Mouse (Mus musculus): ENCODE data around the gene Pdlim4. TPM values are rescaled to one million over a fixed set of nuclear protein-coding genes. Genes with fewer than 3 reads are reported as not detected.

Gene Pdlim4
- total RNA-seq, 2 experiments from 2014 or later, result 12.2 to 13.1 TPM

DNA sequence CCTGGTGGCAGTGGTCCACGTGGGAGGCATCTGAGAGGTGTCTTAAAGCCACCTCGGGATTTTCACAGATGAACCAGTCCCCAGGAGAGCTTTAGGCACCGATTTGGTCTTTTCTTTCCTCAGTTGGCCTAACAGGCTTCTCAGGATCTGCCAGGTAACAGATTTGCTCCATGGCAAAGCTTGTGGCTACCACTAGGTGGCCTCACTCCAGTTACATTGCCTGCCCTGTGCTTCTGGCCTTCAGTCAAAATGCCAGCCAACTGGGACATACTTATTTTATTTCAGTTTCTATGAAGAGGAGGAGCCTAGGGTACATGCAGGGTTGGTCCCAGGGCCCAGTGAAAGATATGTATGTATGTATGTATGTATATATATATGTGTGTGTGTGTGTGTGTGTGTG lies 24.2 kb upstream of the Pdlim4 start:
- intact Hi-C loops (cut with DNase I), result no loop called here
- DNase-seq (ENCODE audit: low spot score in 2 of 2), result no peak

DNA sequence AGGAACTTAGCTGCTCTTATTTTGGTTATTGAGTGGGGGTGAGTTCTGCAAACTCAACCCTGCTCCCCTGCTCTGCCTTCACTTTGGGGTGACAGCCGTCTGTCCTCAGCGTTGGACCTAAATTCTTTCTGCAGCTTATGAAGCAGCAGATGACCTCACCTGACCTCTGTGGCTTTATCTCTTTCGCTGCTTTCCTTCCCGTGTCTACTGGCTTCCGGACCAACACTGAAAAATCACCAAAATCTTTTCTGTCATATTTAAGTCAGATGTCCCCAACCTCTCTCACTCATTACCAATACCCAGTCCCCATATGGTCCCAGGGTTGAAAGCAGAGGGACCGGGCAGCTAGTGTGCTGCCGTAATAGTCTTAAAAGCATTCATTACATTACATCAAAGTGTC lies 23.4 kb upstream of the Pdlim4 start:
- intact Hi-C loops (cut with DNase I), result no loop called here
- DNase-seq (ENCODE audit: low spot score in 2 of 2), result no peak

DNA sequence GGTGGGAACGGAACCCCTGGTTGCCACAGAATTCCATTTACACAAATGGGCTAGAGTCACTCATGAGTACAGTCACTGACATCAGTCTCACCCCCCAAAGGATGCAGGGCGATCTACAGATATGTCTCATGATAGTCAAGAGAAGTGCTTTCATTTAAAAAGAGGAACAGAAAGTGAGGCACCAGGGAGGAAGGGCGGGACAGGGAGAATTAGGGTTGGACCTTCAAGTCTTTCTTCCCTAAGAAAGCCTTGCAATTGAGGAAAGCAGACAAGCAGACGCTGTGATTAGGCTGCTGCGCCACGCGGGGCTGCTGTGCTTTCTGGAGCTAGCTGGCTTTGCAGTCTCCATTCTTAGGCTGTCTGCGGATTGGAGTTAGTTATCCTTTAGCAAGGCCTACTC lies 22.9 kb upstream of the Pdlim4 start:
- no peak for DNase-seq (ENCODE audit: low spot score in 2 of 2)
- intact Hi-C loops (cut with DNase I), result no loop called here

DNA sequence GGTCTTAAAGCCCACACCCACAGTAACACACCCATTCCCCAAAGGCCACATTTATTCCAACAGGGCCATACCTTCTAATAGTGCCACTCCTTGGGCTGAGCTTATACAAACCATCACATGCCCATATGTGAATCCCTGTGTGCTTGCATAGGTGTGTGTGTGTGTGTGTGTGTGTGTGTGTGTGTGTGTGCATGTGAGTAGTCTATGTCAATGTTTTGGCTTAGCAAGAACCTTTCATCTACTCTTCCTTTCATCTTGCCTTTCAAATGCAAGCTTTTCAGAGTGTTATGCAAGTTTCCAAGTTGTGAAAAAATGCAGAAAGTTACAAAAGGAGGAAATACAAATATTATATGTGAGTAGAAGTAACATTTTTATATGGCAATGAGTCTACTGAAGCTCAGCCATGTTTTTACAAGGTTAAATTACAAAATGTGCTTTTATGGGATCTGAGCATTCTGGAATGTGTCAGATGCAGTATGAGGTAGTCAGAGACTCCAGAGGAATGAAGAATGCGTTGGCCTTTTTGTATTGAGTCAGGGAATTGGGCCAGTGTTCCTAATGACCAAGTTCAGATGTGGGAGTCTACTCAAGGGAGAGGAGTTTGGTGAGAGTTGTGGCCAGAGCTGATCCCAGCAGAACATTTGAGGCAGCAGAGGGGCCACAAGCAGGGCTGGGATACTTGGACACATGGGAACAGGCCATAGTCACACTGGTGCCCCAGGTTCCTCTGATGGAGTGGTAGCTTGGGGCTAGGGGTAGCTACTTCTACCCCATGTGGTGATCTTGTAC lies 21.5 kb upstream of the Pdlim4 start:
- no peak for DNase-seq (ENCODE audit: low spot score in 2 of 2)
- intact Hi-C loops (cut with DNase I), result no loop called here

DNA sequence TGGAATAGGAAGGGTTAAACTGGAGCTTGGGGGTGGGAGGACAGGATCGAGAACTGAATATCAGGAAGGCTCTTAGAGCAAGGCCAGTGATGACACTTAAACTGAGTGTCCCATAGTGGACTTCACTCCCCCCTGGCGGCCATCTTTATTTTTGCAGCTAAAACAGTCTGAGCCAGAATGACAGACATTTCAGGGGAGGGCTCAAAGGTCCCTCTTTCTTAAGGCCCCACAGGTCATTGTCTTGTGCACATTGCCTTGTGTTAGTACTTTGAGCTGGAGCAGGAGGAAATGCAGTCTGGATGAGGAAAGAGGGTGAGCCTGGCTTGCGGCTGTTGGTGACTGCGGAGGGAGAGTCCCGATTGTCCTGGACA lies 20.1 kb upstream of the Pdlim4 start:
- intact Hi-C loops (cut with DNase I), result loop anchor here (1.0 kb wide), 1 partner anchor 87 kb away; no protein-coding TSS in a partner anchor
- DNase-seq (ENCODE audit: low spot score in 2 of 2), result peak in 1 of 2 experiments; percentile 71

DNA sequence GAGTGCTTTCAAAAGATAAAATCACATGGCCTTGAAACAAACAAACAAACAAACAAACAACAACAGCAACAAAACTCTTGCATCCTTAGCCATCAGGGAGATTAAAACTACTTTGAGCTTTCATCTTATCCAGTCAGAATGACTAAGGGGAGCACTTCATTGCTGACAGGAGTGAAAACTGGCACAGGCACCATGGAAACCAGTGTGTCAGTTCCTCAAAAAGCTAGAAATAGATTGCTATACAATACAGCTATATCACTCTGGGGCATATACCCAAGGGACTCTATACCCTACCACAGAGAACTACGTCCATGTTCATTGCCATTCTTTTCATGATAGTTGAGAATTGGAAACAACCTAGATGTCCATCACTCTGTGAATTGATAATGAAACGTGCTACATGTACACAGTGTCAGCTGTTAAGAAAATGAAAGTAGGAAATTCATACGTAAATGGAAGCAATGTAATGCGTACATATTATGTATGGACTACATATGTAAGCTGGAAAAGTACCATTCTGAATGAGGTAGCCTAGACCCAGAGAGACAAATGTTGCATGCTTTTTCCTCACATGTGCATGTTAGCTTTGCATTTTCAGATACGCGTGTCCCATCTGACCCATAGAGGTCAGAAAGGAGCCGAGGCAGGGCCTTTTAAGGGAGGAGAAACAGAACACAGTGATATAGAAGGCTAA lies 19.6 kb upstream of the Pdlim4 start:
- intact Hi-C loops (cut with DNase I), result no loop called here
- no peak for DNase-seq (ENCODE audit: low spot score in 2 of 2)

DNA sequence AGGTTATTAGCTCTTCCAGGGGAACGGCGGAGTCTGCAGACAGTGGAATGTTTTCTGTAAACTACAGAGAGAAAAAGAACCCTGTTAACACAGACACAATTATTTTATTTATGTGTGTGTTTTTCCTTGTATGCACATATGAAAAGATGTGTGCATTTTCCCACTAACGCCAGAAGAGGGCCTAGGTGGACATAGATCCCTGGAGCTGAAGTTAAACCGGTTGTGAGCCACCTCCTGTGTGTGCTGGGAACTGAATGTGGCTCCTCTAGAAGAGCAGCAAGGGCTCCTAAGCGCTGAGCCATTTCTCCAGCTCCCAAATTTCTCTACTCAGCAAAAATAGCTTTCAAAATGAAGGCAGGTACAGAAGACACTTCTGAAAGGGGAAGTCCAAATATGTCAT lies 17.0 kb upstream of the Pdlim4 start:
- DNase-seq (ENCODE audit: low spot score in 2 of 2), result no peak
- intact Hi-C loops (cut with DNase I), result no loop called here

DNA sequence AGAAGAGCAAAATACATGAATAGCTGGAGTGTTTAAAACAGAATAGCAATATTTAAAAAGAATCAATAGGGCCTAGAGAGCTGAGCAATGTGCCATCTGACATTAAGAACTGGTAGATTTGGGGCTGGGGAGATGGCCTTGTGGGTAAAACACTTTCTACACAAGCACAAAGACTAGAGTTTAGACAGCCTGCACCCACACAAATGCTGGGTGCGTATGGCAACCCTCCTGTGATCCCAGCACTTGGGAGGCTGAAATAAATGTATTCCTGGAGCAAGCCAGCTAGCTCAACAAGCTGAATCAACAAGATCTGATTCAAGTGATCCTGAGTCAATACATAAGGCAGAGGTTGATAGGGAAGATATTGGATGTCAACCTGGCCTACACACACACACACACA lies 16.2 kb upstream of the Pdlim4 start:
- intact Hi-C loops (cut with DNase I), result no loop called here

DNA sequence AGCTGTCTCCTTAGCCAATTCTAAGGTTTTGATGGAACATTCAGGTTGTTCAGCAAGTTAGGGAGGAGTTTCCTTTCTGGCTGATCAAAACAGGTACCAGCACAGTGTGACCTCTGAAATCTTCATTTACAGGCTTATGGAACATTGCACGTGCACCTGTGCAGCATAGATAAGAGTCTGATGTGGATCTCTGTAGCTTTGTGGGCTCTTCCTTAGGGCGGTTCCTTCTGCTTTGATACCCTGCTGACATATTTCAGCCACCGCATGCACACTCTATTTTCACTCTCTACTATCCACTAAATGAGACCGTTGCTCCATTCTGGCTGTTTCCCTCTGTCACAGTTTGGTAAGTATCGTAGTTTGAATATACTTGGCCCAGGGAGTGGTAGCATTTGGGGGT lies 13.9 kb upstream of the Pdlim4 start:
- intact Hi-C loops (cut with DNase I), result no loop called here
- DNase-seq (ENCODE audit: low spot score in 2 of 2), result no peak

More for the DNA sequence above, 16.2 kb upstream of the Pdlim4 start:
- DNase-seq (ENCODE audit: low spot score in 2 of 2), result no peak

DNA sequence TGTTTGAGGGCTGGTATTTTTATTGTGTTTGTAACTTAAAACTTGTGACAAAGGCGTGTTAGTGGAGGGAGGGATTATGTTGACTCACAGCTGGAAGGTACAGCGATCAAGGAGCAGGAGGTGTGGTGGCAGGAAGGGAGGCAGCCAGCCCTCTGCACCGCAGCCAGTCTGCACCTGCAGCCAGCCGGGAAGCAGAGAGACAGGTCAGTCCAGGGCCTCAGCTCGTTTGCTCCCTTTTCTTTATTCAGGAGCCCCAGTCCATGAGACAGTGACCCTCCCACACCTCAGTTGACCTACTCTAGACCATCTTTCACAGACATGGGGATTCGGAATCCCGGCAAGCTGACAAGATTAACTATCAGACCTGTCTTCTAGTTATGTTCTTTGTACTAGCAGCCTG lies 11.6 kb upstream of the Pdlim4 start:
- DNase-seq (ENCODE audit: low spot score in 2 of 2), result no peak
- intact Hi-C loops (cut with DNase I), result no loop called here

DNA sequence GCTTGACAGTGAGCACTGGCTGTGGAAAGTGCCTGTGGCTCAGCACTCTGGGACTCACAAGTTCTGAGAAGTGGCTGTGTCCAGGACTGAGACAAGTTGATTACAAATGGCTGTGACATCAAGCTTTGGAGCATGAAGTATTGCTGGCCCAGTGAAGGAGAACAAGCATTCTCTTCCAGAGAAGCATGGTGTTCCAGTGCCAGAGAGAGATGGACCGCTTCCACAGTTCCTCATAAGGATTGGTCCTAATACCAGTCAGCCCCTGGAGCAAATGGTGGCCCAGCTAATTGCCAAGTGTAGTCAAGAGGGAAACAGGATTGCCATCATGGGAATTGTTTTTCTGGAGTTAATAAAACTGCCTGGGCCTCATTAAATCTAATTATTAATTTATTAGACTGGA lies 7.3 kb upstream of the Pdlim4 start:
- intact Hi-C loops (cut with DNase I), result no loop called here

DNA sequence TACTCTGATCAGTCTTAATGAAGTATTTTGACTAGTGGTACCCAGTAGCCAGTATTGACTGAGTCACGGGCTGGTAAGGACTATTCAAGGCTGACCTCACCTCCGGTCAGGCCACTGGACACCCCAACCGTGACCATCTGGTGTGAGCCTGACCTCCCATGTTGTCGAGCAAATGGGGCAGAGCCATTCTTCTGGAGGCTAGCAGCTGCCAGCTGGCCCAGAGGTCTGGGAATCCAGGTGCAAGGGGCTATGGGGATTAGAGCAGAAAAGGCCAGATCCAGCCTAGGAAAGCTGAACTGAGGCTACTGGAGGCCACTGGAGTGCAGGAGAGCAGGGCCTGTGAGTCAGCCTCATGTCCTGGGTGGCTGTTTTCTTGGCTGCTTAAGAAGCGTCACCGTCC lies 6.5 kb upstream of the Pdlim4 start:
- intact Hi-C loops (cut with DNase I), result no loop called here
- DNase-seq (ENCODE audit: low spot score in 2 of 2), result no peak

More for the DNA sequence above, 7.3 kb upstream of the Pdlim4 start:
- DNase-seq (ENCODE audit: low spot score in 2 of 2), result no peak

DNA sequence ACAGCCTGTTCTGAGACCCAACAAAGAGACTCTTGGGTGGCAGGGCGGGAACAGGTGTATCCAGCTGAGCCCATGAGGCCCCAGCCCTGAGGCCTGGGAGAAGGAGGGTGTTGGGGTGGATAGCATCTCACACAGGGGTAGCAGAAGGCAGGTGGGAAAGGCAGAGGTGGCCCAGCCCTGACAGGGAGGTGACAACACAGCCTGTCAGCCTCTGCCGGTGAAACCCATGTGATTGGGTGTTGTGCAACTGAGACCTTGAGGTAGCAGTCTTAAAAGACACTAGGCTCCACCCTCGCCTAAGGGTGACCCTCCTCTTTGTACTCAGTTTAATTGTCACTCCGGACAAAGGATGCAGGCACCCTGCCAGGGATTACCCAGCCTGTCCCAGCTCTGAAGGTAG lies 4.5 kb upstream of the Pdlim4 start:
- DNase-seq (ENCODE audit: low spot score in 2 of 2), result no peak
- intact Hi-C loops (cut with DNase I), result no loop called here

DNA sequence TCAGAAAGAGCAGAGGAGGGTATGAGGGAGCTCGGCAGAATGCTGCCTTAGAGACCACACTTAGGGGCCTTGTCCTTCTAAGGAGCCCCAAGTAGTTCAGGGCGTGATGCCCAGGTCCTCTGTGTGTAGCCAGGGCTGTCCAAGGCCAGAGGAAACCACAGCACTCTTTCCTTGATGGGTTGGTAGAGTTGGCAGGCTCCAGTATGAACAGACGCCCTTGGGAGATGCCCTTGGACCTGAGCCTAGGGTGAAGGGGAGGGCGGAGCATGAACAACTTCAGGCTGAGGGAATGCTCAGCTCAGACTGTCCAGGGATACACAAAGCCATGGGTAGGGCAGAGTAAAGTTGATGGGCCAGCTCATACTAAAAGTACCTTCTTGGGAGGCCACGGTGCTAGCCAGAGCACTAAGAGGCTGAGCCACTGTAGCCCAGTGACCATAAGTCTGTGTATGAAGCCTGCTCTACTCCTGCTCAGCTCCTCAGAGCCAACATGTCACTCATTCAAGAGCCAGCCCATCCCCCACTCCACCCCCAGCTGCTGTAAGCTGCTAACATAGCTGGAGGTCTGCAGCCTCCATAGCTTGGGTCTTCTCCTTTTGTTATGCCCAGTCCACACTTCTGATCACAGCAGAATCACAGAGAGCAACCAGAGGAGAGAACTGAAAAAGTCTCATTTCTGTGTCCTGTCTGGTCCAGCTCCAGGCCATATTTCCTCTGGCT lies 3.1 kb upstream of the Pdlim4 start:
- intact Hi-C loops (cut with DNase I), result no loop called here
- no peak for DNase-seq (ENCODE audit: low spot score in 2 of 2)

DNA sequence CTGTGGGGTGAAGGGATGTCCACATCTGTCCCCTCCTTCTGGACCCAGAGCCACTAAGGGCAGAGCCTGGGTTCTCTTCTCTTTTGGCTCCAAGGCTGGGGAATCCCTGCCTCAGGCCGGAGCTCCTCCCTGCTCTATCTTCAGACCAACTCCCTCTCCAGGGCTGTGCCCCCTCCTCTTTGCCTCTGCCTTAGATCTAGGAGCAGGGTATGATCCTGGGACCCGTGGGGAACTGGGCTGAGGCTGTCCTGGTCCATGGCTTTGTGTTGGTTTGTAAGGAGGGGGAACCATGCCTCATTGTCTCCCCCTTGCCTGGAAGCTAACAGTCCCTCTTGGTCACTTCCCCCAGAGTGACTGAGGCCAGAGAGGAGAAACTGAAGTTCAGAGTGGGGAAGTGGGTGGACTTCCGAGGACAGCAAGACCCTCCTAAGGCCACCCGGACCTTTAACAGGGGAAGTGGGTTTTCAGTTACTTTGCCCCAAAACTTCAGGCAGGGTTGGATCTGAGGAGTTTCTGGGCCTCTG lies 756 bp downstream of the Pdlim4 start:
- intact Hi-C loops (cut with DNase I), result no loop called here
- DNase-seq (ENCODE audit: low spot score in 2 of 2), result no peak

DNA sequence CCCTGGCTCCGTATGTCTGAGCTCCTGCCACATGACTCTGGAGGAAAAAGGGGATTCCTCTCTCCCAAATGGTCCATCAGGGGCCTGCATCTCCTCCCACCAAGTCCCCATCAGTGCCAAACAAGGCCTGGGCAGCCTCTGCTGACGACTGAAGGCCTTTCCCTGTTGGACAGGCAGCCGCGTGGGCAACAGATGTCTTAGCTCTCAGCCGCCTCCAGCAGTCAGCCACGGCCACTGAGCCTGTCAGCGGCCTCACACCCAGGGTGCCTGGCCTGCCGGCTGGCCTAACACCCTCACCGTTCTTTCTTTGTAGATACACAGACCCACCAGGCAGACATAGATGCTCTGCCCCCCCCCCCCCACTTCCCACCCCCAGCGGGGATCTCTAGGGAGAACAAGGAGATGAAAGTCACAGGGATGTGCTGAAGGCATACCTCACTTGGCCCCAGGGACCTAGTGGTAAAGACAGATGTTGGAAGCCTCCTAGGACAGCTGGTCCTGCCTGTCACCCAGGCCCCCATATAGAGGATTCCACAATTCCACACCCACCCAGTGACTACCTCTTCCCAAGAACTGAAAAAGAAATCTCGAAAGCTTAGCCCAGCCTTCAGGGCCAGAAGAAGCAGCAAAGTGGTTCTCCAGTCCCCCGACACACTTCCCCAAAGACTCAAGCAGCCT lies 1.4 kb downstream of the Pdlim4 start:
- no peak for DNase-seq (ENCODE audit: low spot score in 2 of 2)
- intact Hi-C loops (cut with DNase I), result no loop called here

DNA sequence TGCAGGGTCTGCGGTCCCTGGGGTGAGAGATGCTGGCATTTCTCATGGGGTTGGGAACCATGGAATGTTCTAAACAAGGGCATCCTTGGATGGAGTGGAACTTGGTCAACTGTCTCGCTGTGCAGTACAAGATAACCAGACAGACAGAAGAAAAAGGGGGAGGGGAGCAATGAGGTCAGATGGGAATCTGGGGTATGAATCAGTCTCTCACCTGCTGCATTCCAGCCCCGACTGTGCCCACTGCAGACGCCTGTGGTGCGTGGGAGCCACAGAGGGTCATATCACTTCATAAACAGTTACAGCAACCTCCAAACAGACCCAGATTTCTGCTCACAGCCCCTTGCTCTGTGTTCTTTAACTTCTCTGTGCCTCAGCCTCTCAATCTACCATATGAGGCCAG lies 2.4 kb downstream of the Pdlim4 start:
- DNase-seq (ENCODE audit: low spot score in 2 of 2), result no peak
- intact Hi-C loops (cut with DNase I), result no loop called here

DNA sequence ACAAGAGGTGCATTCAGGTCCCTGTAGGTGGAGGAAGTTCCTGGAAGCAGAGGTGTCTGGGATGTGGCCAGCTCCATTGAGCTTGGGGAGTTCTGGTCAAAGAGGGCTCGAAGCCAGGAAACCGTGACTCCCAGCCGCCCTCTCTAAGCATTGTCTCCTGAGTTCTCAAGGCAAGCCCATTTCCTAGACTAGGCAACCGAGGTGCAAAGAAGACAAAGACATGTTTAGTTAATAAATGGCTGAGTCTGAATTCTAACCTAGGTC lies 3.0 kb downstream of the Pdlim4 start:
- intact Hi-C loops (cut with DNase I), result no loop called here
- DNase-seq (ENCODE audit: low spot score in 2 of 2), result no peak

DNA sequence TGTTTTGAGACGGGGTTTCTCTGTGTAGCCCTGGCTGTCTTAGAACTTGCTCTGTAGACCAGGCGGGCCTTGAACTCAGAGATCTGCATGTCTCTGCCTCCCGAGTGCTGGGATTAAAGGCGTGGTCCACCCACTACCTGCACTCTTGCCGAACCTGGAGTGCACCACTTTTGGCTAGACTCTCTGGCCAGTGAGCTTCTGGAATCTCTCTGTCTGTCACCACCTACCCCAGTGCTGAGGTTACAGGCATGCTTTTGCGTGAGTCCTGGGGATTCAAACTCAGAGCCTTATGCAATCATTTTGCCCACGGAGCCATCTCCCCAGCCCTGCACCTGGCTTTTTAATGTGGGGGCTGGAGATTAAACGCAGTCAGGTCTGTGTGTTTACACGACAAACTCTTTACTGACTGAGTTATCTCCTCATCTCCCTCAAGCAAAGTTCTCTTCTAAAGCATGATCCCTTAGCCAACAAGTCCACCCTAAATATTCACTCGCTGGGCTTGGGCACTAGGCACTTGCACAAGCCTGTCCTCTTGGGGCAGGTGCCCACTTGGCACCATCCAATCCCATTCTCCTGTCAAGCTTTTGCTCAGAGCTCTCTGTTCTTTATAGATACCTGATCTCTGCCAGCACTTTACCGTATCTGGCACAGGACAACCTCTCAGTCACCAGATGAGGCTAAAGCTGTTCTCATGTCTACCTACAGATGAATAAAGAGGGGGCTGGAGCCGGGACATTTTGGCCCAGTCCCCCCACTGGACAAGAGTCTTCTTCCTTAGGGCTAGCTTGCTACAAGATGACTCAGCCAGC lies 3.5 kb downstream of the Pdlim4 start:
- intact Hi-C loops (cut with DNase I), result no loop called here
- no peak for DNase-seq (ENCODE audit: low spot score in 2 of 2)
